Mouse (Mus musculus): Measurements from ENCODE around the gene Pet100.

GRCm38 (mm10) chr8:3593470-3593869 is 27.9 kb upstream of the Pet100 start:
- TF ChIP-seq CTCF (IDR thresholded peaks at IDR 0.05; ENCODE audit: control insufficient read depth, insufficient read depth, low read length) (no peak), POLR2A (IDR thresholded peaks at IDR 0.05; ENCODE audit: borderline replicate concordance, control insufficient read depth, low read depth, low read length) (no peak)

Measured in bone marrow, adult 2 months (tissue).